Mouse (Mus musculus) kidney, postnatal 0 days (tissue): ENCODE data around the gene Prkca. TPM values are rescaled to one million over a fixed set of nuclear protein-coding genes. Genes with fewer than 3 reads are reported as not detected.

Source experiments
- ATAC-seq: fragments of 200-750 bp; cut with Nextera tagmentation; replicated peaks from 2 replicates; pipeline ENCODE4 v1.8.0; 2017; ENCODE audit warnings: low read depth, moderate number of reproducible peaks, moderate TSS enrichment, moderate library complexity; ENCODE audit not compliant: low FRiP score
- DNase-seq: peaks from one replicate; pipeline ENCODE4 v3.0.0-alpha.2; 2016; ENCODE audit warnings: low spot score
- H3K27ac ChIP-seq: fragments of 300-500 bp; sonication (generic); 2 replicates; pipeline ENCODE4 v1.5.1; 2014; ENCODE audit warnings: mild to moderate bottlenecking
- H3K27me3 ChIP-seq: fragments of 300-500 bp; sonication (generic); 2 replicates; pipeline ENCODE4 v1.6.1; 2014; ENCODE audit warnings: low read length, mixed read lengths; ENCODE audit not compliant: insufficient read depth
- H3K36me3 ChIP-seq: fragments of 300-500 bp; sonication (generic); 2 replicates; pipeline ENCODE4 v1.6.1; 2014; ENCODE audit warnings: low read length, mixed read lengths; ENCODE audit not compliant: insufficient read depth
- H3K4me1 ChIP-seq: fragments of 300-500 bp; sonication (generic); replicated peaks from 2 replicates; pipeline ENCODE4 v1.6.1; 2014; ENCODE audit warnings: antibody characterized with exemption, low read length, mixed read lengths; ENCODE audit not compliant: insufficient read depth
- H3K4me2 ChIP-seq: fragments of 300-500 bp; sonication (generic); 2 replicates; pipeline ENCODE4 v1.6.1; 2014; ENCODE audit warnings: mild to moderate bottlenecking, low read length, moderate library complexity, mixed read lengths
- H3K4me3 ChIP-seq: fragments of 300-500 bp; sonication (generic); replicated peaks from 2 replicates; pipeline ENCODE4 v1.5.1; 2014; ENCODE audit warnings: low read depth, low read length
- H3K9ac ChIP-seq: fragments of 300-500 bp; sonication (generic); 2 replicates; pipeline ENCODE4 v1.6.1; 2014; ENCODE audit warnings: low read depth, low read length
- H3K9me3 ChIP-seq: fragments of 300-500 bp; sonication (generic); replicated peaks from 2 replicates; pipeline ENCODE4 v1.6.1; 2016; ENCODE audit warnings: low read length, inconsistent platforms, mixed read lengths
- CTCF ChIP-seq: IDR thresholded peaks from 2 replicates; pipeline ENCODE4 v1.5.1; 2016; ENCODE audit warnings: antibody characterized with exemption, low read depth, mild to moderate bottlenecking, moderate library complexity
- WGBS: fragments of 180-500 bp; shearing (Covaris S2); extraction: QIAGEN DNeasy Blood & Tissue Kit; methylation state at CpG from one replicate; pipeline ENCODE4 v1.1.7; 2014; 5-methylcytosine and 5-hydroxymethylcytosine counted together
- polyA plus RNA-seq: library from polyadenylated mRNA; unstranded; fragments of >200 nt; fragmentation: Nextera tagmentation; extraction: Ambion mirVana; gene quantifications from 2 replicates; pipeline ENCODE4 v1.2.1, GENCODE M21; 2015

The Prkca gene
- polyA plus RNA-seq, 1 experiment from 2014 or later = 9.3 TPM

DNA sequence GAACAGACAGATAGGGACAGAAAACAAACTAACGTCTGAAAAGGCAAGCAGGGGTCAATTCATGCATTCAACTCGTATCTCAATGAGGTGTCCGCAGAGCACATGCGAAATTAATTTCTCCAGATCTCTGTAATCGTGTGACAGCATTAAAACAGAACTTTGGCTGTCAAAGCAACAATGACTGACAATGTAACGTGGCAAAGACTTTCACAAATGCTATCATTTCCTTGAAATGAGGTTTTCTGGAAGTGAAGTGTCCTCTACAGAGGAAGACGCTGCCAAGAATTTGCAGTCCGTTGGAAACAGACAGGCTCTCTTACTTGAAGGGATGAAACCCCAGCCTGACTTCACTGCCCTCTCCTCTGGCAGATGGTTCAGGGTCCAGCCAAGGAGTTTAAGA is 85.8 kb downstream of the Prkca start:
- H3K4me2 ChIP-seq = no peak overlapping the region
- H3K9me3 ChIP-seq = no peaks in the 10 kb centered on the region
- H3K4me3 ChIP-seq = no peak overlapping the region
- no peaks in the 10 kb centered on the region for H3K27me3 ChIP-seq
- no peak overlapping the region for H3K9ac ChIP-seq
- H3K4me1 ChIP-seq = peaks cover 22% of the 10 kb centered on the region
- no peaks in the 10 kb centered on the region for H3K36me3 ChIP-seq
- WGBS = 77% methylated on average over 8 of the region's 8 CpGs
- no peak for ATAC-seq
- TF ChIP-seq CTCF = no peak
- no peak for DNase-seq
- no peak overlapping the region for H3K27ac ChIP-seq

GRCm38 (mm10) chr11:108254681-108255080 is 89.0 kb downstream of the Prkca start:
- ATAC-seq (no peak; the same call in 1 of the 2 replicates), DNase-seq (peak; percentile 79)
- Histone ChIP-seq H3K36me3 (no peaks in the 10 kb centered on the region), H3K4me3 (no peak overlapping the region), H3K4me2 (no peak overlapping the region), H3K4me1 (peaks cover 30% of the 10 kb centered on the region), H3K27me3 (no peaks in the 10 kb centered on the region), H3K27ac (peak overlapping the region; percentile 36; the same call in 1 of the 2 replicates), H3K9me3 (no peaks in the 10 kb centered on the region), H3K9ac (no peak overlapping the region)
- 8% methylated on average over 5 of the region's 5 CpGs for WGBS
- TF ChIP-seq CTCF = no peak

- WGBS = 83% methylated on average over 7 of the region's 7 CpGs
- no peak for TF ChIP-seq CTCF
- no peaks in the 10 kb centered on the region for H3K27me3 ChIP-seq
- no peak overlapping the region for H3K4me3 ChIP-seq
- H3K4me1 ChIP-seq = peaks cover 31% of the 10 kb centered on the region
- no peaks in the 10 kb centered on the region for H3K36me3 ChIP-seq
- H3K9ac ChIP-seq = no peak overlapping the region
- H3K4me2 ChIP-seq = no peak overlapping the region
- no peak overlapping the region for H3K27ac ChIP-seq
- H3K9me3 ChIP-seq = no peaks in the 10 kb centered on the region
- ATAC-seq (no peak), DNase-seq (no peak)
Observed at GRCm38 (mm10) chr11:108251924-108252775, 91.6 kb downstream of the Prkca start.

DNA sequence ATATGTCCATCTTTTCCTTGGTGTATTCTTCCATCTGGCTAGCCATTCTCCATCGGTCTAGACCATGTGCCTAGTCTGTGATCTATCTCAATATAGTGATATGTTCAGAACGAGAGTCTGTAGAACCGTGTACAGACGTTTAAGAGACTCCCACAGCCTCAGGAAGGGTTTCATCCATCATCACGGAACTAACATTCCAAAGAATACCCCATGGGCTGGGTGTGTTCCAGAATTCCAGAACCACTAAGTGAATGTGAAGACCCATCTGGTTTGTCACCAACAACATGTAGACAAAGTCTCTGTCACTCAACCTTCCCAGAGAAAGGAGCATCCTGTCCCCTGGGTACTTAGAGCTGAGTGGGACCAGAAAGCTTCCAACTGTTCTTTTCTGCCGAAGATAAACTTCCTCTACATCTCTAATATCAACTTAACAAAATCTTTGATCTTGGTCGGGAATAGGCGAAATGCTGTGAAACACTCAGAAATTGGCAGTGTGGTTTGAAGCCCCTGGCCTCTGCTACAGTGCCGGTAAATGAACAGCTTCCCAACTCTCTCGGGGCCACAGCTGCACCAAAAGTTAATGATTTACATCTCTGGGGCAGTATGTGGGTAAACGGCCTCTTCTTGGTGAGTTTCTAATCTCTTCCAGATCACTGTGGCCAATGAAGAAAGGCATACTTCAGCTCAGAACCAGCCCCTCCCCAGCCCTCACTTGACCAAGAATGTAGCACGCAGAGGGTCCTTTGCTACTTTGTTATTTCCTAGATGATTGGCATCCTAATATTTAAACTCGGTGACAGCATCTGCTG is 92.7 kb downstream of the Prkca start:
- no peak for TF ChIP-seq CTCF
- Histone ChIP-seq H3K27me3 (no peaks in the 10 kb centered on the region), H3K27ac (peak overlapping the region; percentile 60; the same call in 1 of the 2 replicates), H3K4me1 (peaks cover 31% of the 10 kb centered on the region), H3K4me3 (no peak overlapping the region), H3K4me2 (no peak overlapping the region), H3K36me3 (no peaks in the 10 kb centered on the region), H3K9me3 (no peaks in the 10 kb centered on the region), H3K9ac (no peak overlapping the region)
- WGBS = 46% methylated on average over 13 of the region's 13 CpGs
- DNase-seq = no peak
- ATAC-seq = no peak; the same call in 1 of the 2 replicates

DNA sequence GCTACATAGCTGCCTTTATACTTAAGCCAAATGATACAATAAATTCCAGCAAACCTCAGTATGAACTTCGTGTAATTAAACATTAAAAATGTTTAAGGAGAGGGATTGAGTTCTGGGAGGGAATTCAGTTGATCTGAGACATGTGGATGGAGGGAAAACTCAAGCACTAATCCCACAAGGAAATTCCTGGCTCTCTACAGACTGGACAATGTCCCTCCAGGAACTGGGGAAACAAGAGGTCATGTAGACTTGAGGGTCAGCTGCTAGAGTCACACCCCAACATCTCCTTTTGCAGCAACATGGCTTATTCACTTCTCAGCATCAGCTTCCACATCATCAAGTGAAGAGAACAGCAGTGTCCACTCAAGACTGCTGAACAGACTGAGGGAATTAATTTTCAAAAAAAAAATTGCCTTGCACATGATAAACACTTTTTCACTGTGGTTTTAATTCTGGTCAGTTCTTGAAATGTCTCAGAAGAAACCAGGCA is 93.5 kb downstream of the Prkca start:
- H3K4me1 ChIP-seq = peaks cover 23% of the 10 kb centered on the region
- ATAC-seq = peak; percentile 22; the same call in 1 of the 2 replicates
- no peak overlapping the region for H3K4me2 ChIP-seq
- no peak overlapping the region for H3K4me3 ChIP-seq
- H3K9me3 ChIP-seq = no peaks in the 10 kb centered on the region
- H3K27ac ChIP-seq = peak overlapping the region; percentile 60
- no peak overlapping the region for H3K9ac ChIP-seq
- WGBS = 50% methylated on average over 1 of the region's 1 CpGs
- TF ChIP-seq CTCF = no peak
- peak; percentile 87 for DNase-seq
- H3K27me3 ChIP-seq = no peaks in the 10 kb centered on the region
- no peaks in the 10 kb centered on the region for H3K36me3 ChIP-seq

DNA sequence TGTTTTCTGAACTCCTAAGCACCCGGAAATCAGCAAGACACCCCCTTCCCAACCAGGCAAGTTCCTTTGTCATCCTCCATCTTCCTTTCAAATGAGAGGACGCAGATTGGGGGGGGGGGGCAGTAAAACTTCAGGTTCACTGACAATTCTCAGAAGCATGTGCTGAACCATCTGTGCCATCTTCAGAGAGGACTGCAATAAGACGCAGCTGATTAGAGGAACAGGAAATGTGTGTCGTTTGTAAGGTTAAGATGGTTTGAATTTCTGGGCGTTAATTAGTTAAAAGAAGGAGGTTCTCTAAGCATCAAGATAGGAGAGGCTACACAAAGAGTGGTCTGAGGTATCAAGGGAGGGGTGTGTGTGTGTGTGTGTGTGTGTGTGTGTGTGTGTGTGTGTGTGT is 94.2 kb downstream of the Prkca start:
- H3K4me2 ChIP-seq = no peak overlapping the region
- H3K36me3 ChIP-seq = no peaks in the 10 kb centered on the region
- no peak for TF ChIP-seq CTCF
- no peaks in the 10 kb centered on the region for H3K27me3 ChIP-seq
- H3K27ac ChIP-seq = no peak overlapping the region
- ATAC-seq (no peak), DNase-seq (no peak)
- no peak overlapping the region for H3K4me3 ChIP-seq
- H3K9ac ChIP-seq = no peak overlapping the region
- peaks cover 19% of the 10 kb centered on the region for H3K4me1 ChIP-seq
- no peaks in the 10 kb centered on the region for H3K9me3 ChIP-seq
- WGBS = 55% methylated on average over 5 of the region's 5 CpGs
